Mouse (Mus musculus): ENCODE results near the gene Klk11. TPM values are rescaled to one million over a fixed set of nuclear protein-coding genes. Genes with fewer than 3 reads are reported as not detected.

The Klk11 gene
- polyA plus RNA-seq, 1 experiment = not detected

DNA sequence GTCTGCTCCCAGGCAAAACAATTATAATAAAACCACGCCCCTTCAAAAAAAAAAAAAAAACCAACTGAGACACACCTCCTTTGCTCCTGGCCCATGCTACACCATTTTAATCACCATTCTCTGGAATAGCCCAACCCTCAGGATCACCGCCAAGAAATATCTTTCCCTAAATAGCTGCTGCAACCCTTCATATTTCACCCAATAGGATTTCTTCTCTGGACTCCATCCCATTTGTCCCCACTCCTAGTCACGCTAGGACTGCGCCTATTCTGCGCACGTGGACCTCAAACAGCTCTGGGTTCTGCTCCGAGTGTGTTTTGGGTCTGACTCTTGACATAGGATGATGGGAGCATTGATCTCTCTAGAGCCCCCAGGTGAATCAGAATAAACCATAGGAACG, 22.0 kb downstream of the Klk11 start:
- Histone ChIP-seq H3K79me3 (ENCODE audit: low read depth) (no peaks in the 10 kb centered on the region), H3ac (ENCODE audit: control insufficient read depth, insufficient read length, low read depth) (no peak overlapping the region), H3K4me3 (ENCODE audit: insufficient read depth, poor library complexity, severe bottlenecking) (no peak overlapping the region), H3K36me3 (ENCODE audit: control insufficient read depth, insufficient read depth) (no peaks in the 10 kb centered on the region), H3K79me2 (ENCODE audit: control insufficient read depth, insufficient read depth) (no peaks in the 10 kb centered on the region), H3K27me3 (ENCODE audit: control insufficient read depth, insufficient read depth, insufficient read length) (no peaks in the 10 kb centered on the region)
- TF ChIP-seq MAX (IDR thresholded peaks at IDR 0.05) = no peak
- no peak for TF ChIP-seq FOSL1 (IDR thresholded peaks at IDR 0.05; ENCODE audit: insufficient read depth, low read length, poor library complexity, severe bottlenecking)
- no peak for TF ChIP-seq MYOG (IDR thresholded peaks at IDR 0.05; ENCODE audit: control insufficient read depth, extremely low read depth, insufficient read length)
- no peak for TF ChIP-seq CEBPB (IDR thresholded peaks at IDR 0.05; ENCODE audit: low read depth)
- no peak for TF ChIP-seq MYOD1 (IDR thresholded peaks at IDR 0.05; ENCODE audit: control insufficient read depth, insufficient read length, low read depth)
- no peak for TF ChIP-seq CTCF (IDR thresholded peaks at IDR 0.05; ENCODE audit: control insufficient read depth, insufficient read depth, insufficient read length)
- TF ChIP-seq USF1 (IDR thresholded peaks at IDR 0.05; ENCODE audit: low read depth) = no peak

DNA sequence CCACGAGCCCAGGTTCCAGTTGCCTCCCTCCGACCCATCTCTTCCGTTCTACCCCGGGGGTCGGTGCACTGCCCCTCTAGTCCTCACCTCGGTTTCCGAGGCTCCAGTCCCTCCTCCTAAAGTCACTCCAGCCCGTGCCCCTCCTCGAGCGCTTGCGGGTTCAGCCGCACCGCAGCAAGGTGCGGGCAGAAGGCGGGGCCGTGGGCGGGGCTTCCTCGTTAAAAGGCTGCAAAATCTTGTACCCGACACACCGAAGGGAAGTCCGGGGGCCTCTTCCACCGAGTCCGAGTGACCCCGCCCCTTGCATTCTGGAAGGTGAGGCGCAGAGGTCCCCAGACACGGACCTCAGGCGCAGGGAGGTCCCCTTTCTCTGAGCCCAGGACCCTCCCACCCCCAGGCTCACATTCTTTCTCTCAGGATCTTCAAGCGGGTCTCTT, 22.9 kb downstream of the Klk11 start, which contains the start of gene Klk8:
TSS of gene Klk8 (plus strand) at position 245 of the 437 bp plus-strand sequence.
- Histone ChIP-seq H3K27me3 (ENCODE audit: control insufficient read depth, insufficient read depth, insufficient read length) (no peaks in the 10 kb centered on the region), H3K79me3 (ENCODE audit: low read depth) (no peaks in the 10 kb centered on the region), H3K79me2 (ENCODE audit: control insufficient read depth, insufficient read depth) (no peaks in the 10 kb centered on the region), H3ac (ENCODE audit: control insufficient read depth, insufficient read length, low read depth) (no peak within 1 kb of the TSS), H3K36me3 (ENCODE audit: control insufficient read depth, insufficient read depth) (no peaks in the 10 kb centered on the region), H3K4me3 (ENCODE audit: insufficient read depth, poor library complexity, severe bottlenecking) (no peak within 1 kb of the TSS)
- TF ChIP-seq FOSL1 (IDR thresholded peaks at IDR 0.05; ENCODE audit: insufficient read depth, low read length, poor library complexity, severe bottlenecking) = no peak
- TF ChIP-seq CTCF (IDR thresholded peaks at IDR 0.05; ENCODE audit: control insufficient read depth, insufficient read depth, insufficient read length) = no peak
- TF ChIP-seq MYOD1 (IDR thresholded peaks at IDR 0.05; ENCODE audit: control insufficient read depth, insufficient read length, low read depth) = no peak
- TF ChIP-seq MAX (IDR thresholded peaks at IDR 0.05) = no peak
- TF ChIP-seq CEBPB (IDR thresholded peaks at IDR 0.05; ENCODE audit: low read depth) = no peak
- no peak for TF ChIP-seq USF1 (IDR thresholded peaks at IDR 0.05; ENCODE audit: low read depth)
- TF ChIP-seq MYOG (IDR thresholded peaks at IDR 0.05; ENCODE audit: control insufficient read depth, extremely low read depth, insufficient read length) = no peak

DNA sequence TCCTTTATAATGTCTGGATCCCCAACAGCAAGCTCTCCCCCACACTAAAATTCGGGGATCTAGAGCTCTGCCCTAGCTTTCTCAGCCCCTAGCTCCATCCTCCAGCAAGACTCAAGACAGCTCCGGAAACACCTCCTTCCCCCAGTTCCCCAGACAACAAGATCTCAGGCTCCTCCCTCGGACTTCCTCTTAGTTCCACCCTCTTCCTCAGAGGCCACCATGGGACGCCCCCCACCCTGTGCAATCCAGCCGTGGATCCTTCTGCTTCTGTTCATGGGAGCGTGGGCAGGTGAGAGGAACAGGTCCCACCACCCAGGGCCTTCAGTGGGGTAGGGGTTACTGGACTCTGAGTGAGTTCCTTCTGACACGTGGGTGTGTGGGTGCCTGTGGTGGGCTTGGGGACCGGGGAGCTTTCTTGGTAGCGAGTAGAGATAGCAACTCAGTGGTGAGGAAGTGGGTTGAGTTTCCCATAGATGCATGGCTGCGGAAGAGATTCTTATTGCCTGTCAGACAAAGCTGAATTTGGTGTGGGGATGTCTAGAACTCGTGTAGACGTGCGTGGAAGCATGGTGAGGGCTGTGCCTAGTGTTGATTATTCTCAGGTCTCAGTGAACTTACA, 23.5 kb downstream of the Klk11 start:
- Histone ChIP-seq H3K4me3 (ENCODE audit: insufficient read depth, poor library complexity, severe bottlenecking) (no peak overlapping the region), H3ac (ENCODE audit: control insufficient read depth, insufficient read length, low read depth) (no peak overlapping the region), H3K79me3 (ENCODE audit: low read depth) (no peaks in the 10 kb centered on the region), H3K27me3 (ENCODE audit: control insufficient read depth, insufficient read depth, insufficient read length) (no peaks in the 10 kb centered on the region), H3K36me3 (ENCODE audit: control insufficient read depth, insufficient read depth) (no peaks in the 10 kb centered on the region), H3K79me2 (ENCODE audit: control insufficient read depth, insufficient read depth) (no peaks in the 10 kb centered on the region)
- TF ChIP-seq USF1 (IDR thresholded peaks at IDR 0.05; ENCODE audit: low read depth) (no peak), CTCF (IDR thresholded peaks at IDR 0.05; ENCODE audit: control insufficient read depth, insufficient read depth, insufficient read length) (no peak), CEBPB (IDR thresholded peaks at IDR 0.05; ENCODE audit: low read depth) (no peak), MAX (IDR thresholded peaks at IDR 0.05) (no peak), MYOG (IDR thresholded peaks at IDR 0.05; ENCODE audit: control insufficient read depth, extremely low read depth, insufficient read length) (no peak), MYOD1 (IDR thresholded peaks at IDR 0.05; ENCODE audit: control insufficient read depth, insufficient read length, low read depth) (no peak), FOSL1 (IDR thresholded peaks at IDR 0.05; ENCODE audit: insufficient read depth, low read length, poor library complexity, severe bottlenecking) (no peak)

DNA sequence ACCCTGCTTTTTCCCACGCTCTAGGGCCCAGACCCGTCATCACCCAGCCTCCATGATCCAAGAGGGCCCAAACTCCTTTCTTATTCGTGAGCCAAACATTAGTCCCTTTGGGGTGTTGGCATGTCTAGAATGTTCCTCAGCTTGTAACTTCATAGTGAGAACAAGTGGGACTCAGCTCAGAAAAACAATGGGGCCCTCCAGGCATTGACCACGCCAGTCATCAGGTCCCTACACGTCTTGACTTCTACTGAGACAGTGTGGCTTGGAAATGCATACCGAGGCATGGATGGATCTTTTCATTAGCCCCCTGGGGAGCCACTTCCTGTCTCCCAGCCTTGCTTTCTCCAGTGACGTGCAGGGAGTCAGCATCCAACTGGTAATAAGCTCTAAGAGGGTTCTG, 25.5 kb downstream of the Klk11 start:
- no peaks in the 10 kb centered on the region for H3K27me3 ChIP-seq (ENCODE audit: control insufficient read depth, insufficient read depth, insufficient read length)
- no peaks in the 10 kb centered on the region for H3K79me3 ChIP-seq (ENCODE audit: low read depth)
- no peak overlapping the region for H3ac ChIP-seq (ENCODE audit: control insufficient read depth, insufficient read length, low read depth)
- TF ChIP-seq MYOG (IDR thresholded peaks at IDR 0.05; ENCODE audit: control insufficient read depth, extremely low read depth, insufficient read length) = no peak
- no peak for TF ChIP-seq MAX (IDR thresholded peaks at IDR 0.05)
- no peak for TF ChIP-seq CEBPB (IDR thresholded peaks at IDR 0.05; ENCODE audit: low read depth)
- no peak for TF ChIP-seq USF1 (IDR thresholded peaks at IDR 0.05; ENCODE audit: low read depth)
- TF ChIP-seq CTCF (IDR thresholded peaks at IDR 0.05; ENCODE audit: control insufficient read depth, insufficient read depth, insufficient read length) = no peak
- no peak for TF ChIP-seq FOSL1 (IDR thresholded peaks at IDR 0.05; ENCODE audit: insufficient read depth, low read length, poor library complexity, severe bottlenecking)
- no peaks in the 10 kb centered on the region for H3K79me2 ChIP-seq (ENCODE audit: control insufficient read depth, insufficient read depth)
- H3K36me3 ChIP-seq (ENCODE audit: control insufficient read depth, insufficient read depth) = no peaks in the 10 kb centered on the region
- no peak overlapping the region for H3K4me3 ChIP-seq (ENCODE audit: insufficient read depth, poor library complexity, severe bottlenecking)

DNA sequence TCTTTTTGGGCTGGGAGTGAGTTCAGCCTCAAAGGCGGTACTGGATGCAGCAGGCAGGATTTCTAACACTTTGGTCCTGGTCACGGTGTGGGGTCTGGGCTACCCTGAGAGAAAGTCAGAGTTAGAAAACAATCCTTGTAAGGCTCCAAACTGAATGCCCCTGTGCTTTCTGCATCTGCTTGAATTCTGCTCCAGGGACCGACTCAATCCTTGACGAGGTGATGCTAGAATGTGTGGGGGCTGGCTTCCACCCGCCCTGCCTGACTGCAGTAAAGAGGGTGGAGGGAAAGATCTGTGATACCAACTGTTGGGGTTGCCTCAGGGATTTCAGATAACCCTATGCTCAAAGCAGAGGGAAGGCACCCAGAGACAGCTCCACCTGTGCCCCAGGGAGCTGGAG, 36.6 kb downstream of the Klk11 start, which contains the start of gene Klk7:
TSS of gene Klk7 (plus strand) at position 301 of the 400 bp plus-strand sequence.
- Histone ChIP-seq H3K79me2 (ENCODE audit: control insufficient read depth, insufficient read depth) (no peaks in the 10 kb centered on the region), H3K79me3 (ENCODE audit: low read depth) (no peaks in the 10 kb centered on the region), H3K36me3 (ENCODE audit: control insufficient read depth, insufficient read depth) (no peaks in the 10 kb centered on the region), H3K27me3 (ENCODE audit: control insufficient read depth, insufficient read depth, insufficient read length) (peaks cover 20% of the 10 kb centered on the region), H3K4me3 (ENCODE audit: insufficient read depth, poor library complexity, severe bottlenecking) (no peak within 1 kb of the TSS), H3ac (ENCODE audit: control insufficient read depth, insufficient read length, low read depth) (no peak within 1 kb of the TSS)
- no peak for TF ChIP-seq FOSL1 (IDR thresholded peaks at IDR 0.05; ENCODE audit: insufficient read depth, low read length, poor library complexity, severe bottlenecking)
- no peak for TF ChIP-seq USF1 (IDR thresholded peaks at IDR 0.05; ENCODE audit: low read depth)
- TF ChIP-seq CEBPB (IDR thresholded peaks at IDR 0.05; ENCODE audit: low read depth) = no peak
- no peak for TF ChIP-seq MYOG (IDR thresholded peaks at IDR 0.05; ENCODE audit: control insufficient read depth, extremely low read depth, insufficient read length)
- TF ChIP-seq CTCF (IDR thresholded peaks at IDR 0.05; ENCODE audit: control insufficient read depth, insufficient read depth, insufficient read length) = no peak
- TF ChIP-seq MAX (IDR thresholded peaks at IDR 0.05) = no peak
- no peak for TF ChIP-seq MYOD1 (IDR thresholded peaks at IDR 0.05; ENCODE audit: control insufficient read depth, insufficient read length, low read depth)

Measured in C2C12 (cell line).